Mouse (Mus musculus) lung, postnatal 10 days (tissue): ENCODE measurements around the gene Hoxb1.

Experiments
- DNase-seq: peaks from one replicate; pipeline ENCODE4 v3.0.0; 2021

Hoxb1 gene

DNA sequence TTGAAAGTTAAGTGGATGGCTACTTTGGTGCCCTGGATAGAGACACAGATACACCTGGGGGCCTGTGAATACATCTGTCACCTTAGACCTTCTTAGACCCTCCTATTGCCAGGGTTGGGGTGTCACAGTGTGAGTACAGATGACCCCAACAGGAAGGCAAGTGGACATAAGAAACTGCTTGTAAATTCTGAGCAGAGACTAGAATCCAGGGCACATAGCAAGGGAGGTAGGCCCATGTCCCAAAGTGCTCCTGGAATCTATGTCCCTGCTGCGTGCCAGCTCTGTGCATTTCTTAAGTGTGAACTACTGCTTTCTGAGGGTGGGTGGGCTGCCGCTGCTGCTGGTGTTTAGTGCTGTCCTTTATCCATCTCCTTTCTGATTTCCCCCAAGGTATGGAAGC lies 14.8 kb upstream of the Hoxb1 start:
- no peak for DNase-seq

DNA sequence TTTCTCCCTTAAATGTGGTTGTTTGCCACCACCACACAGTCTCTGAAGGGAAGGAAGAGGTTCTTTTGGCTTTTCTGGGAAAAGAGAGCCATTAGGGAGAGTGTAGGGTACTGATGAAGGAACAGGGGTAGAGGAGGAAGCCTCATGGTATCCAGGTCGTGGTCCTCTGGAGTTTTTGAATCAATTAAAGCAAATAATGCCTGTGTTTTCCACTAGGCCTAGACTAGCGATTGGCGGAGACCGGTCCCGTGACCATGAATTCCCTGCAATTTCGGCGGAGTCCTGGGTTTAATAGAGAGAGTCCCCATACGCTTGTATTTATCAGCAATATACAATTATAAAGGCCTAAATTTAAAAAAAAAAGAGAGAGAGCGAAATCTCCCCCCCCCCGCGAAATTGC lies 14.2 kb upstream of the Hoxb1 start:
- peak; percentile 47 for DNase-seq

DNA sequence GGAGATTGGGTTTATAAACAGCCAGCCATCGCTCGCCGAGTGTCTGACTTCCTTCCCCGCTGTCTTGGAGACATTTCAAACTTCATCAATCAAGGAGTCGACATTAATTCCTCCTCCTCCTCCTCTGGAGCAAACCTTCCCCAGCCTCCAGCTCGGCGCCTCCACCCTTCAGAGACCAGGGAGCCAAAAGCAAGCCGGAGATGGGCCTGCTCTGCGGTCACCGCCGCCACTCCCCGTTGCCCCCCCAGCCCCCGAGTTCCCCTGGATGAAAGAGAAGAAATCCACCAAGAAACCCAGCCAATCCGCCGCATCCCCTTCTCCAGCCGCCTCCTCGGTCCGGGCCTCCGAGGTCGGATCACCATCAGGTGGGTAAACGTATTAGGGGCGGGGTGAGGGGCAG lies 13.7 kb upstream of the Hoxb1 start:
- DNase-seq = peak; percentile 88

DNA sequence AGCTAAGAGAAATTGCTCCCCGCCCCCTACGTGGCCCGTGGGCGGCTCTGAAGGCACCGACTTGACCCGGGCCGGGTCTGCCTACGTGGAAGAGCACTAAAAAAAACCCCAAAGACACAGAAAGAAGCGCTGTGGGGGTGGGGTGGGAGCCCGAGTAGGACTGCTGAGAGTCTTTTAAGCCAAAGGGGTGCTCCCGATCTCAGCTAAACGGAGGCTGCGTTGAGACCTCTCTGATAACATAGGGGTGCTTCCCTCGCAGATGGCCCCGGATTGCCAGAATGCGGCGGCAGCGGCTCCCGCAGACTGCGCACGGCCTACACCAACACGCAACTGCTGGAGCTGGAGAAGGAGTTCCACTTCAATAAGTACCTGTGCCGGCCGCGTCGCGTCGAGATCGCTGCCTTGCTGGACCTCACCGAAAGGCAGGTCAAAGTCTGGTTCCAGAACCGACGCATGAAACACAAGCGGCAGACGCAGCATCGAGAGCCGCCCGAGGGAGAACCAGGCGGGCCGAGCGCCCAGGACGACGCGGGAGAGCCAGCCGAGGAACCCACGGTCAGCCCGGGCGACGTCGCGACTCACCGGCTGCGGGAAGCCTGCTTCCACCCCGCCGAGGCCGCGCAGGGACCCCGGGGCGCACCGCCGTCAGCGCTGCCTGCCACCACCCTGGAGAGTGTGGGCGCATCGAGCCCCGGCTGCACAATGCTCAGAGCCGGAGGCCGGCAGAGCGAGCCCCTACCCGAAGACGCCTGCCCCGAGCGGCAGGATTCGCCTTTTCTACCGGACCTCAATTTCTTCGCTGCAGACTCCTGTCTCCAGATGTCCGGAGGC lies 12.6 kb upstream of the Hoxb1 start:
- peak; percentile 65 for DNase-seq

DNA sequence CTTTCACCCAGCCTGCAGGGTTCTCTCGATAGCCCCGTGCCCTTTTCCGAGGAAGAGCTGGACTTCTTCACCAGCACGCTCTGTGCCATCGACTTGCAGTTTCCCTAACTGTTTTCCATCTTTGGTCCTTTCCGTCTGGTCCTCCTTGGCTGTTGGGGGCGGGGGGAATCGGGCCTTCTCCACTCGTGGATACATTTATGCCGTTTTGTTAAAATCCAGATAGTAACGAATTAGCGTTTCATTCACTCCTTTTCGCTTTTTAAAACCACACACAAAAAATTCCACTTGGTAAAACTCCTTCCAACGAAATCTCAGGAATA lies 12.1 kb upstream of the Hoxb1 start:
- DNase-seq = peak; percentile 36

DNA sequence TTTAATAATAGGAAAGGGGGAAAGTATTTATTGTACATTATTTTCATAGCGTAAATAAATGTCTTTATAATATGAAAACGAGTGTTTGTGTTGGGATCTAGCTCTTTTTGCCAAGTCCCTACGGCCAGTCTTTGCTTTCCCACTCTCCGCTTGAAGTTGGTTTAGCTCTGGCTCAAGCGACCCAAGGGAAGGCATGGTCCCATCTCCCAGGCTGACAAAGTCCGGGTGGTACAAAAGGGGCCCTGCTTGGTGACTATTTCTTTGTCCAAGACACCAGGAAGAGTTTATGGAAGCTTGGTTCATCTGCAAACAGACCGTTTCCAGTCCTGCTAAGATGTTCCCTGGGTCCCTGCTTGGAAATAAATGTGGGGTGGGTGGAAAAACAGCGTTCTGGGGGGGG lies 11.6 kb upstream of the Hoxb1 start:
- DNase-seq = peak; percentile 23

DNA sequence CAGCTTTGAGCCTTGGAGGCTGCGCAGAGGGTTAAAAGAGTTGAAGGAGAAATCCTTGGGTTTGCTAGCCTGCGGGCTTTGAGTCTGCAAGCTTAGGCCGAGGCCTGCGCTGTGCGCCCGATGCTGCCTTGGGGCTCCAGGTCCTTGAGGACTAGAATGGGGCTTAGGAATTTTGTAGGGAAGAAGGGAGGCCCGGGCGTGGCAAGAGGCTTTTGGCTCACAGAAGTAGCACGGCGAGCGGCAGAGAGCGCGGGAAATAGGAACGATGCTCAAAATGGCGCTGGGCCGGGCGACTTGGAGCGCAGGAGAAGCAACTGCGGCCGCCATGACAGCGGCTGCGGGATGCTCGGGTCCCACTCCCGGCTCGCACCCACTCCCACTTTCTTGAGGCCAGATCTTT lies 11.2 kb upstream of the Hoxb1 start:
- peak; percentile 65 for DNase-seq

DNA sequence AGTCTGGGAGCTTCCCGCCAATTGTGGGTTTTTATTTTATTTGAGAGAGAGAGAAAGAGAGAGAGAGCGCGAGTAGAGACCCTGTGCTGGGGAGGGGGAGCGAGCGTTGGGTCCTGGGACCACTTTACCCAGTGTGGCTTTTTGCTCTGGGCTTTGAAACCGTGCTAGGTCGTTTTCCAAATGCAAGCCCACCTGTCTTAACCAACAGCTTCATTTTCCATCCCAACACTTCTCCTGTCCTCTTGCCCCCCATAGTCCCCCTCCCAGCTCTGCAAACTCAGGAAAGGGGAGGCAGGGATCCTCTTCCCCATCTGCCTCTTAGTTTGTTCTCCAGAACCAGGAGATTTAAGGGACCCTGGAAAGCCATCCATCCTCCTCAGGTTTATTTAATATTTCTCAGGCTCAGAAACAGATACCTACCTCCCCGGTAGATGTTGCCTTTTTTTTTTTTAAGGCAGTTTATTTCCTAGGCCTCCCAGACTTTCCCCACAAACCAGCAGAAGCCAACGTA lies 10.7 kb upstream of the Hoxb1 start:
- DNase-seq = no peak

DNA sequence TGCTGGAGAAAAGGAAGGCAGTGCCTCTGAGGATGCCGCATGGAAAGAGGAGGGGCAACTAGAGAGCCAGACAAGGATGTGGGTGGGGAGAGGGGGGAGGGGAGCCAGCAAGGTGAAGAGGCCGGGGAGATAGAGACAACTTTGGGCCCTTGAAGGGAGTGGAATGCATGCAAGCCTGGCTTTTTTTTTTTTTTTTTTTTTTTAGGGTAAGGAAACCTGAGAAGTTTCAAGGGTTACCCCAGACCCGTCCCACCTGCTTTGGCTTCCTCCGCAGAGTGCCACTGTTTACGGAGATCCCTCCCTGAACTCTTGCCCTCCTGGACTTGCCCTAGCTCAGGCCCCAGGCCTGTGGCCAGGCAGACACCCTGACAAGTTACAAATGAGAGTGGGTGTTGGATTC lies 1.7 kb upstream of the Hoxb1 start:
- no peak for DNase-seq

DNA sequence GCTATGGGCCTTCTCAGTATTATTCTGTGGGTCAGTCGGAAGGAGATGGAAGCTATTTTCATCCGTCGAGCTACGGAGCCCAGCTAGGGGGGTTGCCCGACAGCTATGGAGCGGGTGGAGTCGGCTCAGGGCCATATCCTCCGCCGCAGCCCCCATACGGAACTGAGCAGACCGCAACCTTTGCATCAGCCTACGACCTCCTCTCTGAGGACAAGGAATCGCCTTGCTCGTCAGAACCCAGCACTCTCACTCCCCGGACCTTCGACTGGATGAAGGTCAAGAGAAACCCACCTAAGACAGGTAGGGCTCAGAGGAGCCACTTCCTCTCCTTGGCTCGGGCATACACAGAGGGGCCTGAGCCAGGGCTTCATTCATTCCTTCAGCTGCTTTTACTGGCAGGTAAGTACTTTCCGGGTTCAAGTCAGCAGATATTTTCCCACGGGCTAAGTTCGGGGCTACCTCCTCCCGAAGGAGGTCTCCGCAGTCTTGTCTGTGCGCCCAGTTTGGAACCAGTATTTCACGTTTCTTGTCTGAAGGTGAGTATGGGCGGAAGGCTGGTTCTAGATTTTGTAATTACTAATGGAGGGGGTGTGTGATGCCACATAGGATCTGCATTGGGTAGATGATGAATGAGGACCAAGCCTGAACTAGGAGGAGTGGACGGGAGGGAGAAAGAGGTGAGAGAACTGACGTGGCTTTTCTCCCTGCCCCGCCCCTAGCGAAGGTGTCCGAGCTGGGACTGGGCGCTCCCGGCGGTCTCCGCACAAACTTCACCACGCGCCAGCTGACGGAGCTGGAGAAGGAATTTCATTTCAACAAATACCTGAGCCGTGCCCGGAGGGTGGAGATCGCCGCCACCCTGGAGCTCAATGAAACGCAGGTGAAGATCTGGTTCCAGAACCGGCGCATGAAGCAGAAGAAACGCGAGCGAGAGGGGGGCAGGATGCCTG lies 815 bp downstream of the Hoxb1 start:
- peak; percentile 47 for DNase-seq

DNA sequence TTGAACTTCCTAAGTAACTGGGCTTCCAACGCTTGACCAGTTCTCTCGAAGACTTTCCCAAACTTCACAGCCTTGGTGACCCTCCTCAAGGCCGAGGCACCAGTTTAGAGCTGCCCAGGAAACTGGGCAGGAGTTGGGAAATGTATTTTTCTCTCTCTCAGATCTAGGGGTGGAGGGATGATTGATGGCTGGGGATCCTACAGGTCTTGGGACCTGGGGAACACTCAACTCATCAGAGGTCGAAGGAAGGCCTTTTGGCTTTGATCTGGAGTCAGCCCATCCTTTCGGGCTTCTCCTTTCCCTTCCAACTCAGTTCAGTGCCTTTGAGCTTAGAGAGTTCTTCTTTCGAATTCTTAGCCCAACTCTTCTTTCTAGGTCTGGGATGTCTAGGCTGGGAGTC lies 1.6 kb downstream of the Hoxb1 start:
- DNase-seq = no peak

DNA sequence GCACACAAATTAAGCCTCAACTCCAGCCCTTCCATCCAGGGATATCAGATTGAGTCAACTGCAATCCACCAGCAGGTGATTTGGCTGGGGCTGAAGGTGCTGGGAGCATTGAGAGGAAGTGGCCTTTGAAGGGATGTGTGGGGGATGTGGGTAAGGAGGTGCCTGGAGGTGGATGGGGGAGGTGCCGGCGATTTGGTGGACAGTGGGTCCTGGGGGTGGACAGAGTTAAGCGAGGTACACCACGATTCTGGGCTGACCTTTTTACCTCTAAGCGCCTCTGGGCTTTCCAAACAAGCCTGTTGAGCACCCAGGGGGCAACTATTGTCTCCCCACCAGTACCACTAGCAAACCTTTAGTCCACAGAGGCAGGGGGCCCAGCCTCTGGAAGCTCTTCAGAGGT lies 3.1 kb downstream of the Hoxb1 start:
- no peak for DNase-seq

DNA sequence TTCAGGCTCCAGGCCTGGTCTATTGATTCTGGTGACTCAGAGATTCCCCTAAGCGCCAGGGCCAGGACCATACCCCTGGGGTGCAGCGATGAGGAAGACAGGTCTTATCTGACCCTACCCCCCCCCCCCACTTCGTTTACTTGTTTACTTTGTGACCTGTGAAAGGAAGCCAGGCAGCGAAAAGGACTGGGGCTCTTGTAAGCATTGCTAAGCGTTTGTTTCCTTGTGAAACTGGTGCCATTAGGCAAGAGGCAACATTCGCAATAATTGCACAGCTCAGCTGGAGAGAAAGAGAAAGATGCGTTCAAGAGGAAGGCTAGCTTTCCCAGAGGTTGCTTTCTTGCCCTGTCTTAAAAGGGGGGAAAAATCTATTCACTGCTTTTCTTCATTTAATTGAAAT lies 3.6 kb downstream of the Hoxb1 start:
- no peak for DNase-seq

DNA sequence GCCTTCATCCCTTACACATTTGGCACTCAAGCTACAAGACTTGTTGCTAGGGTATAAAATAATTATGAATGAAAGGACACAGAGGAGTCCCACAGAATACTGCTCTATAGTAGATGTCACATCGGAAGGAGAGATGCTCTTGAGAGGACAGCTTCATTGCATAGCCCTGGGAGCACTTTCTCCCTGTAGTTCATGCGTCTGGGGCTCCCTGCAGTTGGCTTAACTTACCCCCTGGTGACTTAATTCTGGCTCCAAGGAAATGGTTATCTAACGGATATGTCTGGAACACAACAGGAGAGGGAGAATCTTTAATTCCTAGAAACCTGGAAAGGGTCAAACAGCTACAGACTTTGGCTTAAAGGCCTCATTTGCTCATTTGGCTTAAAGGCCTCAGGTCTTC lies 6.2 kb downstream of the Hoxb1 start:
- no peak for DNase-seq

DNA sequence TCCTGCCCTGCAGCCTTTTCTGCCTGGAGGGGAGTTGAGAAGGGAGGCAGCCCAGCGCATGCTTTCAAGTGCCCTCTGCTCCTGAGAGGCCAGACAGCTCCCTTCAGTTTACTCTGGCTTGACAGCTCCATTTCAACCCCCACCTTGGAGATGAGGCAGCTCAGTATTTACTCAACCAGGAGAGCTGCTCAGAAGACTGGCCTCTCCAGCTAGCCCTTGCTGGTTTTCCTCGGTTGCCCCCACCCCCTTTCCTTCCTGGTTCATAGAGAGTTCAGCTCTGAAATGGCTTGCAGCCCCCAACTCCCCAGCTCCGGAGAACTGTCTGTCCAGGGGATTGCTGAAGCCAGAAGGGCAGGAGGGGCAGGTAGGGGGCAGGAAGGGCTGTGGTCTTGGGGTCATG lies 7.0 kb downstream of the Hoxb1 start:
- no peak for DNase-seq

DNA sequence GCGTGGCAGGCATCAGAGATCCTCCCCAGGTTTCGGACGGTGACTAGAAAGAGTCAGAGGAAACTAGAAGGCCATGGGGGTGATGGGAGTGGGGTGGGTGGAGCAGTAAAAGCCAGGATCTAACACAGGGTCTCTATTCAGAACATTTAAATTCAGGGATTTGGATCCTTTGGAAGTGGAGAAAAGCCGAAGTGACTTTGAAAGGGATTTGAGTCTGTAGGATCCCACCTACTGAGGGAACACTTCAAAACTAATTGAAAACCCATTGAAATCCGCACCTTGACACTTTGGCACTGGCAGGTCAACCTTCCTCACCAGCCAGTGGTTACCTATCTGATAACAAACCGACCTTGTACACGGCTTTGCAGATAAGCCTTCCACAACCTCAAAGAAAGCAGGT lies 9.3 kb downstream of the Hoxb1 start:
- no peak for DNase-seq

DNA sequence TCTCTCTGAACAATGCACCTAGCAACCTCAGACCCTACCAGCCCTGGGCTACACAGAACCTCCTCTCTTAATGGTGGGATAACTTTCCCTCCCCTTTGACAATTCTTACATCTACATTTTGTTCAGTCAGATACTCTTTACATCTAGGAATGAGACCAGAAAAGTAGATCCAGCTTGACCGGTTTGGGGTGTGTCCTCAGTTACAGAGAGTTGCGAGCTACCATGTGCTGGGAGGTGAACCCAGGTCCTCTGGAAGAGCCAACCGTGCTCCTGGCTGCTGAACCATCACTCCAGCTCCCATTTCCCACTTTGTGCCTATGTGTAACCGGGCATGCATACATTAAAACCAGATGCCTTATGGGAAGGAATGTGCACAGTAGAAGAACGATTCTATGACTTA lies 17.8 kb downstream of the Hoxb1 start:
- no peak for DNase-seq

DNA sequence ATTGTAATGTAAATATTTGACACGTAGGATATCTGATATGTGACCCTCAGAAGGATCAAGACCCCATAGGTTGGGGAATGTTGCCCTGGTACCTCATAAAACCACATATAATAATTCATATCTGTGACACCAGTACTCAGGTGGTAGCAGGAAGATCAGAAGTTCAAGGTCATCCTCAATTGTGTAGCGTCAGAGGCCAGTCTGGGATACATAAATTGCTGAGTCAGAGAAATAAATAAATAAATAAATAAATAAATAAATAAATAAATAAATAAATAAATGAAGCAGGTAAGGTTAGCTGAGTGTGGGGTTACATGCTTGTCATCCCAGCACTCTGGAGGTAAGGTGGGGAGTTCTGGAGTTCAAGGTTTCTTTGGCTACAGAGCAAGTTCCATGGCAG lies 22.1 kb downstream of the Hoxb1 start:
- no peak for DNase-seq

DNA sequence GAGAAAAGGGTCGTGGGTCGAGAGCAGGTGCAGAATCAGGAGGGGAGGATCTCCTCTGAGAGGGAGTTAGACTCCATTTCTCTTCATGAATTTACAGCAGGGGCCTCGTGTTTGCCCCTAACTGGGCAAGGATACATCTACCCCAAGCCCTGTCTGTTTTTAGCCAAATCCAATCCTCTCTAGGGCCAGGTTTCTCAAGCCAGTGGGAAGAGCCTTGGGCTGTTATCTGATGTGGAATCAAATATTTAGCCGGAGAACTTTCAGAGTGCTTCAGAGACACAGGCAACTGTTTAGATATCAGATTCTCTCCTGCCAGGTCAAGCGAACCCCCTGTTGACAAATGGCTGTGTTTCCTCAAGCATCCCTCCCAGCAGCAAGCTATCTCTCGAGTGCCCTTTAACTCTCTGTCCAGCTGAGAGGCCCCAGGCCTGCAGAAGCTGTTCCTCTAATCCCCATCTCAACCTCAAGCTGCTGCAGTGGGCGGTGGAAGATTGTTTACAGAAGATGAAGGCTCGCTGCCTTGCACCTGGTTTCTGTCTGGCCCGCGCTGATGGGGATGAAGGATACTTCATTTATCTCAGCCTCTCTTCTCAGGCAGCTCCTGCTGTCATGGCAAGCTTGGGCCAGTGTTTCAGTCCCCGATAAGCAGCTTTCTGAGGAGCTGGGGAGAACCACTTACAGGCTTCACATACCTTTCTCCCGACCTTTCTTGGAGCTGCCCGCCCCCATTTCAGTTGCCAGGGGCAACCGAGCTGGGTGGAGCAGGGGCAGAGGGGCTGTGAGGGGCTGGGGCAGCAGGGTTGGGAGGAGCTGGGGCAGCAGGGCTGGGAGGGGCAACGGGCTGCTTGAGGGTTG lies 31.4 kb downstream of the Hoxb1 start:
- peak; percentile 43 for DNase-seq

DNA sequence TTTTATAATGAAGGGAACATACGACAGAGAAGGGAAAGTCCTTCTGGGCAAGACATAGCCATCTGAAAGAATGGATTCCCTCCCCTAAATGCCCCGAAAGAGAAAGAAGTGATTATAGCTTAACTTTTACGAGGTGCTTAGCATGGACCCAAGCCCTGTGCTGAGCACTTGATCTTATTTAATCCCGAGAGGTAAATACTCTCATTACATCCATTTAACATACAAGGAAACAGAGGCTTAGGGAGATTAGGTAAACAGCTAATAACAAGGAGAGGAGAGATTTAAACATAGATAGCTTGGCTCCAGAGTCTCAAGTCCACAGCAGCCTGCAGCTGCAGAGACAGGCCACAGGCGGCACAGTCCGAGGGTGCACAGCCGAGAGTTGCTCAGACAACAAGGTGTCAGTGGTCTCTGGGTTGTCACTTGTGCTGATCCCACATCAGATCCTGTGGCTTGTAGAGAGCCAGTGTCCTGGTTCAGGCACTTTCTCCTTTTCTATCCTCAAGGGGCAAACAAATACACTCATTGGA lies 32.3 kb downstream of the Hoxb1 start:
- DNase-seq = peak; percentile 21

DNA sequence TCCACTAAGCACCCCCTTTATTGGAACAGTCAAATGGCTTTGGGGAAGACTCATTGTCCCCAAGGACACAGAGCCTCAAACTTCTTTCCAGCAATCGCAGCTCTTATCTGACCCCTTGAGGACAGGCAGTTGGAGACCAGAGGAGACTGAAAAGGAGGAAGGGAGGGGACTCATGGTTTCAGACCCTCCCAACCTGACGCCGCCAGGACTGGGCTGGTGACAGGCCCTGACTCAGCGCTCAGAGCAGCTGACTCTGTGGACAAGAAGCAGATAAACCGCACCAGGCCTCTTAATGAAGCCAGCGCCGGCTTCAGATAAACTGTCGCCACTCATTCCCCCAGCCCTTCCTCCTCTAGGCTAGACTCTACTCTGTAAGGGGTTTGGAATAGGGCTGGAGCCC lies 34.4 kb downstream of the Hoxb1 start:
- DNase-seq = peak; percentile 68

DNA sequence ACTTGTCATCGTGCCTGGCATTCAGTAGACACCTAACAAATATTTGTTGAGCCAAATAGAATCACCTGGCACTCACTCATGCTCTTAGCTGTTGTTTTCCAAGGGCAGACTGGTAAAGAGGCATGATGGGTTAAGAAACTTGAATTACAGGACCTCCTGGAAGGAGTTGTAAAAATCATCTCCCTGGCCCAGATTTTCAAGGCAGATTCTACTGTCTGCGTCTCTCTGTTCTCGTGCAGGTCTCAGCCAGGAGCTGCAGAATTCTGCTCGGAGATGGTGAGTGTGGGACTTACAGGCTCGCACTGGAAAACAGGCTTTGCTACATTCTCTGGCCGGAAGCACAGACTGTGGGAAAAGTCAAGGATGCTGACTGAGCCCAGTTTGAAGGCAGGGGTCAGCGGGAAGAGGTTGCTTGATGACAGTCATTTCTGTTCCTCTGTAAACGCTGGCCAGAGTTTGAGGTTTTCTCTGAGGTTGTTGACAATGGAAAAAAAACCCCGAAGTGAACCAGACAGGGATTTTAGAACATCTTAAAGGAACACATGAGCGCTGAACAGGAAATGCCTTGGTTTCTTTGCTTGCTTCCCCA lies 38.6 kb downstream of the Hoxb1 start:
- DNase-seq = peak; percentile 63
